Mouse (Mus musculus) myocyte (in vitro differentiated cells): Measurements from ENCODE around the gene Baiap2.

Experiments
- CEBPB ChIP-seq: IDR thresholded peaks from 2 replicates; pipeline ENCODE4 v1.6.1; 2011; ENCODE audit warnings: mild to moderate bottlenecking, moderate library complexity; ENCODE audit not compliant: poor library complexity, insufficient read depth, severe bottlenecking
- E2F4 ChIP-seq: IDR thresholded peaks from one replicate; pipeline ENCODE4 v1.6.1; 2011; ENCODE audit warnings: mild to moderate bottlenecking, control low read depth, moderate library complexity; ENCODE audit not compliant: insufficient read depth
- MAX ChIP-seq: IDR thresholded peaks from one replicate; pipeline ENCODE4 v1.6.1; 2011; ENCODE audit warnings: low read depth, mild to moderate bottlenecking, control low read depth
- MYOD1 ChIP-seq, 3 experiments: IDR thresholded peaks; one replicate each; pipeline ENCODE4 v1.6.1; 2011; ENCODE audit warnings: control low read depth in 2 of 3, low read depth in 2 of 3, mild to moderate bottlenecking in 2 of 3, moderate library complexity in 1 of 3; ENCODE audit not compliant: insufficient read length in 2 of 3, control insufficient read depth in 1 of 3
- MYOG ChIP-seq, 3 experiments: IDR thresholded peaks; one replicate each; pipeline ENCODE4 v1.6.1; 2011; ENCODE audit warnings: control low read depth in 2 of 3, low read depth in 2 of 3, mild to moderate bottlenecking in 2 of 3; ENCODE audit not compliant: insufficient read length in 2 of 3, control insufficient read depth in 1 of 3, insufficient read depth in 1 of 3
- POLR2A ChIP-seq: IDR thresholded peaks from one replicate; pipeline ENCODE4 v1.6.1; 2011; ENCODE audit warnings: low read depth, mild to moderate bottlenecking, control low read depth, moderate library complexity; ENCODE audit not compliant: insufficient read length
- POLR2AphosphoS2 ChIP-seq: IDR thresholded peaks from one replicate; pipeline ENCODE4 v1.6.1; 2011; ENCODE audit warnings: low read depth, control low read depth; ENCODE audit not compliant: insufficient read length
- SRF ChIP-seq: IDR thresholded peaks from one replicate; pipeline ENCODE4 v1.6.1; 2011; ENCODE audit warnings: low read depth; ENCODE audit not compliant: control insufficient read depth, insufficient read length
- TCF12 ChIP-seq: IDR thresholded peaks from one replicate; pipeline ENCODE4 v1.6.1; 2011; ENCODE audit warnings: mild to moderate bottlenecking, control low read depth; ENCODE audit not compliant: poor library complexity, insufficient read depth, severe bottlenecking
- TCF3 ChIP-seq: IDR thresholded peaks from one replicate; pipeline ENCODE4 v1.6.1; 2011; ENCODE audit warnings: low read depth, control low read depth; ENCODE audit not compliant: insufficient read length
- USF1 ChIP-seq: IDR thresholded peaks from one replicate; pipeline ENCODE4 v1.6.1; 2011; ENCODE audit warnings: low read depth, mild to moderate bottlenecking, control low read depth, moderate library complexity

GRCm38 (mm10) chr11:119941794-119942193 lies 769 bp upstream of the Baiap2 start:
- TF ChIP-seq POLR2AphosphoS2 (no peak), POLR2A (no peak), USF1 (no peak), SRF (no peak), MYOD1 (IDR thresholded peaks at IDR 0.05; ENCODE audit: control insufficient read depth in 1 of 3, insufficient read length in 2 of 3, low read depth in 2 of 3) (no peak), MAX (no peak), E2F4 (no peak), TCF12 (no peak), CEBPB (no peak), TCF3 (no peak), MYOG (IDR thresholded peaks at IDR 0.05; ENCODE audit: control insufficient read depth in 1 of 3, insufficient read depth in 1 of 3, insufficient read length in 2 of 3, low read depth in 2 of 3) (no peak)
